Mouse (Mus musculus): ENCODE measurements at regions not wholly inside any gene's neighbourhood (a gene's known extent, or its start where the extent isn't known, plus 50 kb on each side); places are given as distances from the start of the nearest gene placed in this dataset.

GRCm38 (mm10) chr6:140934286-140934685 is 205.2 kb downstream of the Gm11077 start:
- DNase-seq: no peak

DNA sequence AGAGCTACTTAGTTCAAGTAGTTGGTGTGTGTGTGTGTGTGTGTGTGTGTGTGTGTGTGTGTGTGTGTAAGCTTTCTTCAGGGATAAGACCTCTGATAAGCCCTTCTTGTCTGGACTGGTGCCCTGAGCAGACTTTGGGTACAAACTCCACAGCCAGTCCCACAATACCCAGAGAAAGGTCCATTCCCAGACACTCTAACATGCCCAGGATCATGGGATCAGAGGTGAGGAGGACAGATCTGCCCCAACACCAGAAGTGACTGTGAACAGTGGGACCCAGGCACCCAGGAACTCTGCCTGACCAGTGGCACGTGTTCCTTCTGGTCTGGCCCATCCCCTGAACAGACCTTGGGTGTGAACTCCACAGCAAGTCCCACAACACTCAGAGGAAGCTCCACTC is 208.9 kb downstream of the Gm11077 start:
- DNase-seq: no peak

- DNase-seq: no peak
Observed at GRCm38 (mm10) chr6:140946720-140947119, 217.6 kb downstream of the Gm11077 start.

GRCm38 (mm10) chr6:140950483-140950882 is 221.4 kb downstream of the Gm11077 start:
- no peak for DNase-seq

DNA sequence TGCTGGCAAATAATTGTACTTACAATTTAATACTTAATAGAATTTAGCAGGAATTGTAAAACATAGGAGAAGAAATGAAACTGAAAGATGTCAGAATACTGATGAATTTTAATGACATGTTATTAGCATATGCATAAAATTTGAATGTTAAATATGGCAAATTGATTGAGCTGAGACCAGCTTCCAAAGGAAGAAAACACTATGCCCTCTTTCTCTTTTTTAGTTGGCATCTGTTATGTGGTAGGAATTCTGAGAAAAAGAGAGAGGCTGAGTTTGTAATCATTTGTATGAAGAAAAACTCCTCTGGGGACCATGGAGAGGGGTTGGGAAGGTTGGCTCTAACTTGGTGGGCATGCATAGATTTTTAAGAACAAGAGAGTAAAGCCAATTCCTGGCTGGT is 224.2 kb downstream of the Gm11077 start:
- no peak for DNase-seq

GRCm38 (mm10) chr6:140953721-140954120 is 224.6 kb downstream of the Gm11077 start:
- no peak for DNase-seq

DNA sequence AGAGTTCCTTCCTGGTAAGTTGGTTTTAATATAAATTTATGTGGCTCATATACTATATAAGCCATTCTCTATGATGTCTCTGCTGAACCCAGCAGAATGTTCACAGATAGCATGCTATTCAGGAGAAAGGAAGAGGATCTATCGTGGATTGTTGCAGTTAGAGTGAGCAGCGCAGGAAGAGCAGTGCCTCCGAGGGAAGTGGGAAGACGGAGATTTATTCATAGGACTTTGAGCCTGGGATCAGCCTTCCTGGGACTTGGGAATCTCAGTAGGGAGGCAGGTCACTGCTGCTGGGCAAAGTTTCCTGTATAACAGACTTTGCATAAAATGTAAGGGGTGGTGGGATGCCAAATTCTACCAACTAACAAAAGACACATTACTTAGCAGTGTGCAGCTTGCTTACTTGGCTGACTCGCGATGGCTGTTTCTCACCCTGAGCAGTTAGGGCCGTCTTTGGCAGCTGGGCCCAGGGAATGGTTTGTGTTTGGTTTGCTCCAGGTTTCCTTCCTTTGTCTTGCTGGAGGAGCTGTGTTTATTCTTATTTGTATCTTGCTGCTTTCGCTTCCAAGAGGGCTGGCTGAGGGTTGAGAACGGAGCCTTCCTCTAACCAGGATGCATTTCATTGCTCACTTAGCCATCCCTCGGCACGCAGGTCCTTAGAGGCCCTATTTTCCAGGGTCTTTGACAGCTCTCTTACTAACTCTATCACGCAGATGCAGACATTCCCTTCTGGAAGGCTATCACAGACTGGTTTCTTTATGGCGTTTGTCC is 226.9 kb downstream of the Gm11077 start:
- DNase-seq: peak; percentile 56 to 84

DNA sequence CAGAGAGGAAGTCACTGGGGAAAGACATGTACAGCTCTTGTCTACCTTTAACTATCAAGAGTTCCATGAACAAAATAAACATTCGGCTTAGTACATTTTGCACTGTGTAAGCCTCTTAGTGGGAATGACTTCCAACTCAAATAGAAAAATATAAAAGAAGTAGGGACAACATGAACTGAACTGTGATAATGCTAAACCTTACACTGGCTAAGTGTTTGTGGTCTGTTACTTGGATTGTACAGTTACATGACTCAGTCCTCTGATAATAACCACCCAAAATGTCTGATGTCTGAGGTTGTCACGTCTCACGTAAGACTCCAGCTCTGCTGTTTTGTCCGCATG is 227.4 kb downstream of the Gm11077 start:
- DNase-seq: no peak

DNA sequence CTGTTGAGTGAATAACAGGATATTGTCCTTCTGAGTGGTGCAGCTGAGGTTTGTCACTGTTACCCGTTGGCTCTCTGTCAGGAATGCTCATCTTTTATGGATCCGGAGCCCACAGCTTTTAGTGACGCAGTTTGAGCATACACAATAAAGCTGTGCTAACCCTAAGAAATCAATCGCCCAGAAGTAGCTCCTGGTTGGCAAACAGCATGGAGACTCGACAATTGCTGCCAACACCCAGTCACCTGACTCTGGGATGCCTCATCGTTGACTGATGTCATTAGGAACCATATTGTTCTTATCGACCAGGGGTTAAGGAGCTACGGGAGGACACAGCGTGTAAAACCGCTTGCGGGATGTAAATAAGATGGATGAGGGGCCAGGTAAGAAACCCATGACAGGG is 232.9 kb downstream of the Gm11077 start:
- DNase-seq: no peak

GRCm38 (mm10) chr6:140962563-140962962 is 233.5 kb downstream of the Gm11077 start:
- no peak for DNase-seq

DNA sequence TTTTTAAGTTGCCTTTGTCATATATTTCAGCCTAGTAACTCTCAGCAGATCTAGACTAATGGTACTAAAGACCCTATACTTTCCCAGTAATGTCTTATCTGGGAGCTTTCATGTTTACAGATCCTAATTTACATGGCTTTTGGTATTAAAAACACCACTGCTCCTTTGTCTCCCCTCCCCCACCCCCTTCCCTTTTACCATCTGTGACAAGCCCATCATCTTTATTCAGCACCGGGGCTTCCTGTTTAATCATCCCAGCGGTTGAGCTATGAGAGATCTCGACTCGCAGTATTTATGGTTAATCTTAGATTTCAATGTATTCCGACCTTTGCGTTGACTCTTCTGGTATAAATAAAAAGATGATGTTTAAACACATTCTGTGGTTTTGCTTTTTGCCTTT is 244.6 kb downstream of the Gm11077 start:
- no peak for DNase-seq

DNA sequence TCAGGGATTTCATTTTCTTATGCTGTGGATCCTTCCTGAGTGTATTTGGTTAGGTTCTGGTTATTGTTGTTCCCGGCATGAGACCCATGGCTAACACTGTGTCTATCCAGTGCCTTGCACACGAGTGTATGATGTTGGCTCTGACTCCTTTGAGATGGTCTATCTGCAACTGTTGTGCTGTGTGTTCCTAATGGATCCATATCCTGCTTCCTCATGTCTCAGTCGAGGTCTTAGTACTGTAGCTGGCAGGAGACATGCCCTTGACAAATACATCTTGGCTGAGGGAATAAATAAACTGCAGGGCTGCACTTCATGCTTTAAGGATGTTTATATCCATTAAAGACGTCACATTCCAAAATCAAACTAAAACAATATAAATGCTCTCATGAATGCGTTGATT is 247.9 kb downstream of the Gm11077 start:
- DNase-seq: no peak

DNA sequence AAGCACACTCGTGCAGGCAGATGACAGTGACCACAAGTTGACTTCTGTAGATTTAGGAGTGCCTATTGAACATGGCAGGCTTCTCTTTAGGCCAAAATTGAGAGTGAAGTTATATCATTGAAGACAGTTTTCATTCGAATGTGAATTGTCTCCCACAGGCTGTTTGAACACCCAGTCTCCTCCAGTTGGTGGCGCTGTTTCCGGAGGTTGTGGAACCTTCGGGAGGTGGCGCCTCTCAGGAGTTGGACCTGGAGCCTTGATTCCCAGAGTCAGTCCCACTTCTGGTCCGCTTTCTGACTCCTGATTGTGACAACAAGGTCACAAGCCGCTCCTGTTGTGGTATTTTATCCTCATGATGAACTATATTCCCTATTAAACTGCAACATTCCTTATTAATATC is 254.5 kb downstream of the Gm11077 start:
- no peak for DNase-seq

DNA sequence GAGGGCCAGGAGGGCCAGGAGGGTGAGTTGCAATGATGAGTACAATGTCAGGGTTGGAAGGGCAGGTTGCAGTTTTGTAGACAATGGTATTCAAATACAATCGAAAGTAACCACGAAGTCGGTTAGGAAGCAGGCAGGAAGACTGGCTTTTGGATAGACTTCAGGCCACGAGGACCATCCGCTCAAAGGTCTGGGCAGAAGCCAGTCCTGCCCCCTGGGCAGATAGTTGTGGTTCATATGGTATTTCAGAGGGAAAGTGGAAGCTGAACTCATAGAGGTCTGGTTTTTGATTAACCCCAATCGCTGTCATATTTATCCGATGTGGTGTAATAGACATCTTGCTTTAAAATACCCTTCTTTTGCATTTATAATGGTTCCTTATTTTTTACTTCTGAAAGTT is 255.2 kb downstream of the Gm11077 start:
- DNase-seq: no peak

GRCm38 (mm10) chr6:140993643-140994580 is 255.2 kb upstream of the Pde3a start:
- DNase-seq: peak in 1 of 2 experiments; percentile 62

DNA sequence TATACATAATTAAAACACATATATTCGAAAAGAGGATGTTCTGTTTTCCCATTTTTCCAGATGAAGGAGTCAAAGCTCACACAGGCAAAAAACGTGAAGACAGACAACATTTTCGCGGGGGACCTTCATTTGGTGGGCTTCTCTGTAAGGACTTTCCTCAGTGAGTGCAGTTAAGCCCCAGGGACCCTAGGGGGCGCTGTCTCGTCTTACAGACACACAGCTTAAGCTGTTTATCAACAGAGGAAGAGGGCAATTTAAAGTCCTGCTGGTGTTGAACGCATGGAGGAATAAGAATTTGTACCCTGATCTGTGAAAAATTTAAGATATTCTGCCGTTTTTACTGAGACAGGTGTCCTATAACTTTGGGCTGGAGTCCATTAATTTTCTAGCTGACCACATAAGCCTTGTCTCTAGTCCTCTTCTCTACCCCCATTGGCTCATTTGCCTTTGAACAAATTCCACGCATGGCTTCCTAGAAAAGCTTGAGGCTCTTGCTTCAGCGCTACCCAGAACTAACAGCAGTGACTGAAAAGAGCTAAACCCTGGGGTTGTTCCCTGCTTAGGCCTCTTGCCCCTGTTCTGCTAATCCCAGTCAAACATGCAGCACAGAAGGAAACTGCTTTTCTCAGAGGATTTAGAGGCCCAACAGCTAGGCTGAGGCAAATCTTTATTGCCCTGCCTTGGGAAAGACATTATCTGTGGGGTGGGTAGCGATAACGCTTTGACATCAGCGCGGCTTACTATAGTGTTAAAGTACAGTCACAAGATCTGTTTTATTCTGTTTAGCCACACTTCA is 253.5 kb upstream of the Pde3a start:
- DNase-seq: peak; percentile 33 to 35

GRCm38 (mm10) chr6:140998069-140998468 is 251.0 kb upstream of the Pde3a start:
- DNase-seq: peak in 1 of 2 experiments; percentile 39

DNA sequence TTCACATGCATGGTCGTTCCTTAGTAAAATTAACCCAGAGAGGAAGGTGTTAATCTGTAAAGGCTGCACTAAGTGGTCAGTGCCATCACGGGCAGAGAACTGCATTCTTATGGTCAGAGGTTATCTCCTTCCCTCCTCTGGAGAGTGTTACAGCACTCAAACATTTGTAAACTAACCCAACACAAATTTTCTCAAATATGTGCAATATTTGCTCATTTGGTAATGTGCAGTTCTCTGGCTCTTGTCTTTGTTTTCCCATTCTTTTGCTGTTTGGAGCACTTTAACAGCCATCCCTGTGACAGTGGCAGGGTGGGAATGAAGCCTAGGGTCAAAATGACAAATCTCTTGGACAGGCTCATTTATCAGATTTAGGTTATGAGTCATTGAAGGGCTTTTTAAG is 248.5 kb upstream of the Pde3a start:
- peak in 1 of 2 experiments; percentile 32 for DNase-seq

GRCm38 (mm10) chr6:141001306-141001705 is 247.8 kb upstream of the Pde3a start:
- DNase-seq: no peak

DNA sequence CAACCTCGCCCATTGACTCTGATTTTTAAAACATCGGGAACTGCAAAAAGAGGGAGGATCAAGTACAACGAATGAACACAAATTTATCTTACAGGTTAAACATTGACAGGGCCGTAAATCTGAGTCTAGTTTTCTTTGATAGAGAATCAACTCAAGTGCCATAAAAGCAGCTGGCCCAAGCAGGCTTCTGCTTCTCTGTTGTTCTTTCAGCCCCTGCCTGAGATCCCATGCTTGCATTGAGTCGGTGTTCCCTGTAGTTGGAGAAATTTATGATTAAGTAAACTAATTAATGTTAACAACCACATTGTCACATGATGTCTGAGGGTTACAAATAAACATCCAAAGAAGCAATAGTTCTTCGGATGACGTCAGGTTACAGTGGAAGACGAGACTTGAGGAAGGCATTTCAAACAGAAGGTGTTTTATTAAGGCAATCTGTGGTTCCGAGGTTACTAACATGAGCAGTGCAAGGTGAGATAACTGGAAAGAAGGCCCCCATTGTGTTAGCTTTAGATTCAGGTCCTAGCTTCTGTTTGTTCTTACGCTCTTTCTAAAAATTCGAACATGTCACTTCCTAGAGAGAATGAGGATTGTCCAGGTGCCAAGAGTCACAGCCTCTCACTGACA is 233.9 kb upstream of the Pde3a start:
- DNase-seq: no peak

DNA sequence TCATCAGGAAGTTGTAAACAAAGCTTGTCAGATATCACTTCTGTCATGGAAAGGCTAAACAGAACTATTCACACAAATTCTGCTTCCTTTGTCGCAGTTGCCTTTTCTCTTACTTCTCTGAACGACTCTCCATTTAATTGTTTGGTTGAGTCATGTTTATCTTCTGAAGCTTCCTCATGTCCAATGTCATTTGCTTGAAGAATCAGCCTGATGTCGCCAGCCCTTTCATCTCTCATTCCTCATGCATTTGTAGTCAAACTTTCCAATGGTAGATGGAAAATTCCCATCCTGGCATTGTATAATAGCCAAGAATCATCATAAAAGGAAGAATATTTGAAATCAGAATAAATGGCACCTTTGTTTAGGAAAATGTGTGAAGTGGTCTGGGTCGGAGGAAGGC is 225.6 kb upstream of the Pde3a start:
- no peak for DNase-seq

DNA sequence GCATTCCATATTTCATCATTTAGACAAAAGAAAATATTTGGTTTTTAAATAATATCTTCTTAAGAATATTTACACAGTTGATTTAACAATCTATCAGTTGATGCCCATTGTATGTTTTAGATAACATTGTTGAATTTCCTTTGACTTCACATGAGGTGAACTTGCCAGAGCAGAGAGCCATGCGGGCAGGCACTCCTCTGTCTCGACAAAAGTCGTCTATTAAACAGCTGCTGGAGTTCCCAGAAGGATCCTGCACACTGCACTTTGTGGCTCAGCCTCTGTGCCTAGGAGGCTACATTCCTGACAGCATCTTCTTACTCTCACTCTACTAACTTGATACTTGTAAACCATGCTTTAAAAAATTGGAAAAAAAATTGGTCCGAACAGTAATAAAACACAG is 221.7 kb upstream of the Pde3a start:
- DNase-seq: peak in 1 of 2 experiments; percentile 56

DNA sequence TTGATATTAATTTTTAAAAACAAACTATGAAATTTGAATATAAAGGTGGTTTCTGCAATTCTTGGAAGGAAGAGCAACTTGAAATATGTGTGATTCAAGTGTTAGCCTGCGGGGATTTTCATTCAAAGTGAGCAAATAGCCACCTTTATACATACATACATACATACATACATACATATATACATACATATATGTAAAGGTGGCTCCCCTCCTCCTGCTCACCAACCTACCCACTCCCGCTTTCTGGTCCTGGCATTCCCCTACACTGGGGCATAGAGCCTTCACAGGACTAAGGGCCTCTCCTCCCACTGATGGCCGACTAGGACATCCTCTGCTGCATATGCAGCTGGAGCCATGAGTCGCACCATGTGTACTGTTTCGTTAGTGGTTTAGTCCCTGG is 221.3 kb upstream of the Pde3a start:
- DNase-seq: no peak
